ENCODE assay signal across 7 mouse cellular contexts in genomic region chr2:120849449-120850423, GRCm38 (mm10). TPM values are rescaled to one million over a fixed set of nuclear protein-coding genes. Genes with fewer than 3 reads are reported as not detected.
DNase-seq lines count a peak whose midpoint lies in the region; ATAC-seq and TF ChIP-seq lines count a peak whose summit lies in the region.

Gene Cdan1, minus strand, starts transcription at chr2:120850128.

- peak within 1 kb of the TSS; percentile 64 for H3K4me2 ChIP-seq in forebrain, embryonic 12.5 days

- H3K27me3 ChIP-seq in forebrain, embryonic 12.5 days = no peaks in the 10 kb centered on the region
- H3K27me3 ChIP-seq in hindbrain, embryonic 10.5 days (ENCODE audit: insufficient read depth, poor library complexity, severe bottlenecking) = no peaks in the 10 kb centered on the region
- H3K27me3 ChIP-seq in midbrain, embryonic 10.5 days (ENCODE audit: low read depth, poor library complexity, severe bottlenecking) = no peaks in the 10 kb centered on the region
- no peaks in the 10 kb centered on the region for H3K27me3 ChIP-seq in small intestine, adult 2 months (ENCODE audit: control insufficient read depth, insufficient read depth, low read length)

- no peak for TF ChIP-seq CTCF in small intestine, adult 2 months (IDR thresholded peaks at IDR 0.05; ENCODE audit: extremely low read depth, insufficient read length, insufficient replicate concordance, low read depth, low read length)

- H3K27ac ChIP-seq in brown adipose tissue, adult 24 weeks (replicated peaks; ENCODE audit: low read depth, low read length) = no peak within 1 kb of the TSS
- peak within 1 kb of the TSS; percentile 82 for H3K27ac ChIP-seq in forebrain, embryonic 12.5 days
- H3K27ac ChIP-seq in hindbrain, embryonic 10.5 days = peak within 1 kb of the TSS; percentile 91
- peak within 1 kb of the TSS; percentile 91 for H3K27ac ChIP-seq in midbrain, embryonic 10.5 days (replicated peaks)
- no peak within 1 kb of the TSS for H3K27ac ChIP-seq in small intestine, adult 2 months (ENCODE audit: insufficient read depth, low read depth, low read length)

- intact Hi-C loops in left cerebral cortex, postnatal 36 days (cut with DNase I) = no loop called here

- peak; percentile 76 for DNase-seq in R1 (ENCODE audit: low read depth, low spot score)
- peak; percentile 63 for DNase-seq in hindbrain, embryonic 10.5 days (ENCODE audit: low spot score)
- peak; percentile 54 to 68 for DNase-seq in left cerebral cortex, postnatal 36 days (ENCODE audit: low spot score in 2 of 2)
- peak; percentile 69 for DNase-seq in midbrain, embryonic 10.5 days (ENCODE audit: low spot score)

- H3K9me3 ChIP-seq in forebrain, embryonic 12.5 days = no peaks in the 10 kb centered on the region
- H3K9me3 ChIP-seq in hindbrain, embryonic 10.5 days = no peaks in the 10 kb centered on the region
- no peaks in the 10 kb centered on the region for H3K9me3 ChIP-seq in midbrain, embryonic 10.5 days (replicated peaks)

- under 1% methylated on average over 56 of the region's 71 CpGs for WGBS in forebrain, embryonic 12.5 days
- under 1% methylated on average over 71 of the region's 71 CpGs for WGBS in hindbrain, embryonic 10.5 days
- under 1% methylated on average over 67 of the region's 71 CpGs for WGBS in midbrain, embryonic 10.5 days
- 2% methylated on average over 61 of the region's 71 CpGs for WGBS in small intestine, adult 2 months

- ATAC-seq in forebrain, embryonic 12.5 days (ENCODE audit: low FRiP score) = peak; percentile 69

- peak within 1 kb of the TSS; percentile 78 for H3K4me3 ChIP-seq in brown adipose tissue, adult 24 weeks (ENCODE audit: insufficient read depth, low read depth, low read length)
- peak within 1 kb of the TSS; percentile 97 for H3K4me3 ChIP-seq in forebrain, embryonic 12.5 days (replicated peaks)
- H3K4me3 ChIP-seq in hindbrain, embryonic 10.5 days = peak within 1 kb of the TSS; percentile 87
- H3K4me3 ChIP-seq in midbrain, embryonic 10.5 days = peak within 1 kb of the TSS; percentile 94
- peak within 1 kb of the TSS; percentile 91 for H3K4me3 ChIP-seq in small intestine, adult 2 months (ENCODE audit: low read depth, low read length)

- TF ChIP-seq POLR2A in small intestine, adult 2 months (IDR thresholded peaks at IDR 0.05; ENCODE audit: low read depth, low read length) = 0 out of 2 replicates have a peak, but pooled peaks have one; percentile 9

- peak within 1 kb of the TSS; percentile 90 for H3K9ac ChIP-seq in forebrain, embryonic 12.5 days

- no peaks in the 10 kb centered on the region for H3K36me3 ChIP-seq in forebrain, embryonic 12.5 days (replicated peaks)
- no peaks in the 10 kb centered on the region for H3K36me3 ChIP-seq in hindbrain, embryonic 10.5 days
- H3K36me3 ChIP-seq in midbrain, embryonic 10.5 days = no peaks in the 10 kb centered on the region
- H3K36me3 ChIP-seq in small intestine, adult 2 months (ENCODE audit: control insufficient read depth, insufficient read depth, low read length) = no peaks in the 10 kb centered on the region

- peaks cover 3% of the 10 kb centered on the region; the same call in 1 of the 2 replicates for H3K4me1 ChIP-seq in brown adipose tissue, adult 24 weeks (ENCODE audit: control insufficient read depth, insufficient read depth, insufficient read length, low read length)
- H3K4me1 ChIP-seq in forebrain, embryonic 12.5 days = peaks cover 13% of the 10 kb centered on the region
- H3K4me1 ChIP-seq in hindbrain, embryonic 10.5 days (replicated peaks) = peaks cover 24% of the 10 kb centered on the region
- peaks cover 22% of the 10 kb centered on the region for H3K4me1 ChIP-seq in midbrain, embryonic 10.5 days
- H3K4me1 ChIP-seq in small intestine, adult 2 months (ENCODE audit: control insufficient read depth, insufficient read depth, insufficient read length, low read length) = peaks cover 5% of the 10 kb centered on the region; the same call in 1 of the 2 replicates

RNA-seq across cellular contexts. Expression of gene Cdan1, which starts in this region (rescaled TPM):
- 1.3 and 3.3 TPM in 2 replicates for polyA plus RNA-seq in brown adipose tissue, adult 24 weeks (2012; ENCODE audit: insufficient read depth, insufficient read length, missing spikeins)
- 9.9 and 10.2 TPM in 2 replicates for polyA plus RNA-seq in forebrain, embryonic 12.5 days (2016; fragmentation: Nextera tagmentation; extraction: Ambion mirVana)
- 5.7 and 6.1 TPM in 2 replicates for polyA plus RNA-seq in hindbrain, embryonic 10.5 days (2016; fragmentation: Nextera tagmentation; extraction: Ambion mirVana)
- total RNA-seq in left cerebral cortex, postnatal 36 days (2021) = 10 to 100 TPM; 22.8 to 32.1 TPM
- polyA plus RNA-seq in midbrain, embryonic 10.5 days (2016; fragmentation: Nextera tagmentation; extraction: Ambion mirVana) = 5.0 and 6.3 TPM in 2 replicates
- polyA plus RNA-seq in small intestine, adult 2 months (2012; rRNA removed) = 12.9 and 19.8 TPM in 2 replicates

Comparison
In these comparisons a context has a peak if more than half of its experiments do, and no peak if none do; other contexts are left out.
1. H3K27ac ChIP-seq: peak in forebrain, embryonic 12.5 days (single experiment), hindbrain, embryonic 10.5 days (single experiment) and midbrain, embryonic 10.5 days (single experiment); none in brown adipose tissue, adult 24 weeks (single experiment) and small intestine, adult 2 months (single experiment).
2. Peak in every context shown above with its lines, with median percentiles within 50 percentile points of each other: DNase-seq and H3K4me3 ChIP-seq.